Mouse (Mus musculus): ENCODE measurements at regions not wholly inside any gene's neighbourhood (a gene's known extent, or its start where the extent isn't known, plus 50 kb on each side); places are given as distances from the start of the nearest gene placed in this dataset.

GRCm38 (mm10) chr8:77774551-77775335, 50.5 kb upstream of the Ednra start:
- Histone ChIP-seq H3K4me1 (ENCODE audit: control insufficient read depth, insufficient read depth, low read length) (no peaks in the 10 kb centered on the region), H3K4me2 (ENCODE audit: low read depth, low read length) (no peak overlapping the region), H3K4me3 (ENCODE audit: low read depth, low read length) (no peak overlapping the region), H3K27me3 (ENCODE audit: control insufficient read depth, insufficient read depth, low read length) (no peaks in the 10 kb centered on the region), H3K9me3 (replicated peaks; ENCODE audit: control insufficient read depth, low read length) (no peaks in the 10 kb centered on the region), H3K9ac (replicated peaks; ENCODE audit: low read length) (no peak overlapping the region), H3K36me3 (replicated peaks; ENCODE audit: control insufficient read depth, insufficient read depth, low read depth, low read length) (no peaks in the 10 kb centered on the region), H3K27ac (replicated peaks; ENCODE audit: low read depth, low read length) (no peak overlapping the region)
- ATAC-seq (replicated peaks; ENCODE audit: insufficient number of reproducible peaks, low FRiP score, low TSS enrichment, low read depth) (no peak), DNase-seq (ENCODE audit: low spot score) (no peak)
- WGBS = 80% methylated on average over 8 of the region's 8 CpGs

GRCm38 (mm10) chr8:77775526-77775925, 51.3 kb upstream of the Ednra start:
- no peak overlapping the region for H3K4me3 ChIP-seq (ENCODE audit: low read depth, low read length)
- H3K4me1 ChIP-seq (ENCODE audit: control insufficient read depth, insufficient read depth, low read length) = no peaks in the 10 kb centered on the region
- H3K27me3 ChIP-seq (ENCODE audit: control insufficient read depth, insufficient read depth, low read length) = no peaks in the 10 kb centered on the region
- no peaks in the 10 kb centered on the region for H3K9me3 ChIP-seq (replicated peaks; ENCODE audit: control insufficient read depth, low read length)
- 92% methylated on average over 3 of the region's 3 CpGs for WGBS
- no peak overlapping the region for H3K27ac ChIP-seq (replicated peaks; ENCODE audit: low read depth, low read length)
- H3K36me3 ChIP-seq (replicated peaks; ENCODE audit: control insufficient read depth, insufficient read depth, low read depth, low read length) = no peaks in the 10 kb centered on the region
- H3K4me2 ChIP-seq (ENCODE audit: low read depth, low read length) = no peak overlapping the region
- ATAC-seq (replicated peaks; ENCODE audit: insufficient number of reproducible peaks, low FRiP score, low TSS enrichment, low read depth) = no peak
- H3K9ac ChIP-seq (replicated peaks; ENCODE audit: low read length) = no peak overlapping the region
- no peak for DNase-seq (ENCODE audit: low spot score)

- Histone ChIP-seq H3K4me2 (ENCODE audit: low read depth, low read length) (no peak overlapping the region), H3K4me1 (ENCODE audit: control insufficient read depth, insufficient read depth, low read length) (no peaks in the 10 kb centered on the region), H3K27me3 (ENCODE audit: control insufficient read depth, insufficient read depth, low read length) (no peaks in the 10 kb centered on the region), H3K27ac (replicated peaks; ENCODE audit: low read depth, low read length) (no peak overlapping the region), H3K36me3 (replicated peaks; ENCODE audit: control insufficient read depth, insufficient read depth, low read depth, low read length) (no peaks in the 10 kb centered on the region), H3K4me3 (ENCODE audit: low read depth, low read length) (no peak overlapping the region), H3K9ac (replicated peaks; ENCODE audit: low read length) (no peak overlapping the region), H3K9me3 (replicated peaks; ENCODE audit: control insufficient read depth, low read length) (no peaks in the 10 kb centered on the region)
- WGBS = 91% methylated on average over 5 of the region's 5 CpGs
- ATAC-seq (replicated peaks; ENCODE audit: insufficient number of reproducible peaks, low FRiP score, low TSS enrichment, low read depth) (no peak), DNase-seq (ENCODE audit: low spot score) (no peak)
Measured at GRCm38 (mm10) chr8:77777597-77777996, 53.3 kb upstream of the Ednra start.

GRCm38 (mm10) chr8:77785676-77786255, 61.5 kb upstream of the Ednra start:
- Histone ChIP-seq H3K4me2 (ENCODE audit: low read depth, low read length) (no peak overlapping the region), H3K27ac (replicated peaks; ENCODE audit: low read depth, low read length) (no peak overlapping the region), H3K4me3 (ENCODE audit: low read depth, low read length) (no peak overlapping the region), H3K27me3 (ENCODE audit: control insufficient read depth, insufficient read depth, low read length) (no peaks in the 10 kb centered on the region), H3K4me1 (ENCODE audit: control insufficient read depth, insufficient read depth, low read length) (no peaks in the 10 kb centered on the region), H3K9ac (replicated peaks; ENCODE audit: low read length) (no peak overlapping the region), H3K36me3 (replicated peaks; ENCODE audit: control insufficient read depth, insufficient read depth, low read depth, low read length) (no peaks in the 10 kb centered on the region), H3K9me3 (replicated peaks; ENCODE audit: control insufficient read depth, low read length) (no peaks in the 10 kb centered on the region)
- no peak for DNase-seq (ENCODE audit: low spot score)
- no peak for ATAC-seq (replicated peaks; ENCODE audit: insufficient number of reproducible peaks, low FRiP score, low TSS enrichment, low read depth)
- 82% methylated on average over 4 of the region's 4 CpGs for WGBS

GRCm38 (mm10) chr8:77794911-77795310, 70.6 kb upstream of the Ednra start:
- Histone ChIP-seq H3K9me3 (replicated peaks; ENCODE audit: control insufficient read depth, low read length) (no peaks in the 10 kb centered on the region), H3K9ac (replicated peaks; ENCODE audit: low read length) (no peak overlapping the region), H3K4me2 (ENCODE audit: low read depth, low read length) (no peak overlapping the region), H3K4me1 (ENCODE audit: control insufficient read depth, insufficient read depth, low read length) (no peaks in the 10 kb centered on the region), H3K36me3 (replicated peaks; ENCODE audit: control insufficient read depth, insufficient read depth, low read depth, low read length) (no peaks in the 10 kb centered on the region), H3K27ac (replicated peaks; ENCODE audit: low read depth, low read length) (no peak overlapping the region), H3K4me3 (ENCODE audit: low read depth, low read length) (no peak overlapping the region), H3K27me3 (ENCODE audit: control insufficient read depth, insufficient read depth, low read length) (no peaks in the 10 kb centered on the region)
- ATAC-seq (replicated peaks; ENCODE audit: insufficient number of reproducible peaks, low FRiP score, low TSS enrichment, low read depth) (no peak), DNase-seq (ENCODE audit: low spot score) (no peak)
- 59% methylated on average over 1 of the region's 1 CpGs for WGBS

GRCm38 (mm10) chr8:77803147-77803903, 79.1 kb upstream of the Ednra start:
- DNase-seq (ENCODE audit: low spot score) (no peak), ATAC-seq (replicated peaks; ENCODE audit: insufficient number of reproducible peaks, low FRiP score, low TSS enrichment, low read depth) (no peak)
- Histone ChIP-seq H3K27ac (replicated peaks; ENCODE audit: low read depth, low read length) (no peak overlapping the region), H3K27me3 (ENCODE audit: control insufficient read depth, insufficient read depth, low read length) (no peaks in the 10 kb centered on the region), H3K4me2 (ENCODE audit: low read depth, low read length) (no peak overlapping the region), H3K4me3 (ENCODE audit: low read depth, low read length) (no peak overlapping the region), H3K9me3 (replicated peaks; ENCODE audit: control insufficient read depth, low read length) (no peaks in the 10 kb centered on the region), H3K9ac (replicated peaks; ENCODE audit: low read length) (no peak overlapping the region), H3K36me3 (replicated peaks; ENCODE audit: control insufficient read depth, insufficient read depth, low read depth, low read length) (no peaks in the 10 kb centered on the region), H3K4me1 (ENCODE audit: control insufficient read depth, insufficient read depth, low read length) (no peaks in the 10 kb centered on the region)
- whole genome bisulfite sequencing = 74% methylated on average over 9 of the region's 9 CpGs

GRCm38 (mm10) chr8:77804536-77804935, 80.3 kb upstream of the Ednra start:
- ATAC-seq (replicated peaks; ENCODE audit: insufficient number of reproducible peaks, low FRiP score, low TSS enrichment, low read depth) (no peak), DNase-seq (ENCODE audit: low spot score) (no peak)
- no peaks in the 10 kb centered on the region for H3K36me3 ChIP-seq (replicated peaks; ENCODE audit: control insufficient read depth, insufficient read depth, low read depth, low read length)
- no peaks in the 10 kb centered on the region for H3K4me1 ChIP-seq (ENCODE audit: control insufficient read depth, insufficient read depth, low read length)
- no peak overlapping the region for H3K4me2 ChIP-seq (ENCODE audit: low read depth, low read length)
- no peak overlapping the region for H3K27ac ChIP-seq (replicated peaks; ENCODE audit: low read depth, low read length)
- H3K4me3 ChIP-seq (ENCODE audit: low read depth, low read length) = no peak overlapping the region
- 81% methylated on average over 6 of the region's 6 CpGs for WGBS
- H3K9ac ChIP-seq (replicated peaks; ENCODE audit: low read length) = no peak overlapping the region
- no peaks in the 10 kb centered on the region for H3K27me3 ChIP-seq (ENCODE audit: control insufficient read depth, insufficient read depth, low read length)
- no peaks in the 10 kb centered on the region for H3K9me3 ChIP-seq (replicated peaks; ENCODE audit: control insufficient read depth, low read length)

- H3K4me1 ChIP-seq (ENCODE audit: control insufficient read depth, insufficient read depth, low read length) = no peaks in the 10 kb centered on the region
- ATAC-seq (replicated peaks; ENCODE audit: insufficient number of reproducible peaks, low FRiP score, low TSS enrichment, low read depth) = no peak
- no peak overlapping the region for H3K4me3 ChIP-seq (ENCODE audit: low read depth, low read length)
- no peak overlapping the region for H3K9ac ChIP-seq (replicated peaks; ENCODE audit: low read length)
- WGBS = 67% methylated on average over 4 of the region's 4 CpGs
- no peaks in the 10 kb centered on the region for H3K36me3 ChIP-seq (replicated peaks; ENCODE audit: control insufficient read depth, insufficient read depth, low read depth, low read length)
- H3K9me3 ChIP-seq (replicated peaks; ENCODE audit: control insufficient read depth, low read length) = no peaks in the 10 kb centered on the region
- no peak for DNase-seq (ENCODE audit: low spot score)
- H3K27ac ChIP-seq (replicated peaks; ENCODE audit: low read depth, low read length) = no peak overlapping the region
- H3K27me3 ChIP-seq (ENCODE audit: control insufficient read depth, insufficient read depth, low read length) = no peaks in the 10 kb centered on the region
- no peak overlapping the region for H3K4me2 ChIP-seq (ENCODE audit: low read depth, low read length)
Measured at GRCm38 (mm10) chr8:77804956-77805355, 80.7 kb upstream of the Ednra start.
